Mouse (Mus musculus) 416B (cell line): Measurements from ENCODE around the gene Rxfp2.

ENCODE experiments used
- DNase-seq: peaks from one replicate; pipeline ENCODE4 v3.0.0; 2011; ENCODE audit warnings: low read depth

The Rxfp2 gene

DNA sequence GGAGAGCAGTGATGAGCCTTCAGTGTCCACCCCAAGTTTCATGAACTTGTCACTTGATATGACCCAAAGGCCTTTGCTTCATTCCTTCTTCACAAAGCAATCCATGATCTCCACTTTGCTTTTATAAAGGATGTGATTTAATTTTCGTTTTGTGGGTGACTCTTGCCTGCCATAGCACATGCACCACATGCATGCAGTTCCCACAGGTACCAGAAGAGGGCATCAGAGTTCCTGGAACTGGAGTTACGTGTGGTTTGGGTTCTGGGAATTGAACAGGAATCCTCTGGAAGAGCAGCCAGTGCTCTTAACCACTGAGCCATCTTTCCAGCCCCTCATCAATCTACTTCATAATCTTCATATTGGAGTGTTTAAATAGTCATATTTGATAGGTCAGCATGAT is 26.1 kb downstream of the Rxfp2 start:
- no peak for DNase-seq

DNA sequence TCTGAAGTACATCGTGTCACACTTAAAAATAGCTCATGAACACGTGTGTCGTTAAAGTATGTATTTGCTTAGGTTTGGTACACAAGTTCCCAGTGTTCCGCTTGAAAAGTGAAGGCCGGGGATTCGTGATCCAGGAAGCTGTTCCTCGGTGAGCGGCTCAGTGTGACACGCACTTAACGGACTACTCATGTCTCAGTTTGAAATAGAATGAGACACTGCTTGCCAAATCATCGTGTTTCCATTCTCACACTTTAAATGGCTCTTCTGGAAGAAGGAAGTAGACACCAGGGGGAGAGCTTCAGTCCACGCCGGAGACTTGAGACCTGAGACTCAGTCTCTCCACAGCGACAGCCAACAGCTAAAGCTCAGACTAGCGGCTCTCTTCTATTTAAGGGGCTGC is 28.0 kb downstream of the Rxfp2 start:
- DNase-seq, result no peak

DNA sequence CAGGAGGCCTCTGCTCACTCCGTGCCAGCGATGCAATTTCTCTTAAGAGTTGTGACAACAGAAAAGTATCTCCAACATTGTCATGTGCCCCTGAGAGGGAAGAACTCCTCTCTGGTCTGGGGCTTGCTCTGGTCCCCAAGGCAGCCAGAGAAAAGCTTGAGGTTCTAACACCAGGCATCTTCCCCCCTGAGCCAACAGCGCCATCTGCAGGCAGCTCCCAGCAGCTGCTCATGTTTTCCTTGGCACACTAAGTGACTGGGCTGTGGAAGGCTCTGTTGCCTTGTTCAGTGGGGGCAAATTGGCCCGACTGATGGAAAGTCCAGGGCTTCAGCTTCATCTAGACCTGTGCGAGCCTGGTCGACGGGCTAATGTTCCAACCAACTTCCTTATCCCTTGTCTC is 31.5 kb downstream of the Rxfp2 start:
- DNase-seq, result peak; percentile 39

DNA sequence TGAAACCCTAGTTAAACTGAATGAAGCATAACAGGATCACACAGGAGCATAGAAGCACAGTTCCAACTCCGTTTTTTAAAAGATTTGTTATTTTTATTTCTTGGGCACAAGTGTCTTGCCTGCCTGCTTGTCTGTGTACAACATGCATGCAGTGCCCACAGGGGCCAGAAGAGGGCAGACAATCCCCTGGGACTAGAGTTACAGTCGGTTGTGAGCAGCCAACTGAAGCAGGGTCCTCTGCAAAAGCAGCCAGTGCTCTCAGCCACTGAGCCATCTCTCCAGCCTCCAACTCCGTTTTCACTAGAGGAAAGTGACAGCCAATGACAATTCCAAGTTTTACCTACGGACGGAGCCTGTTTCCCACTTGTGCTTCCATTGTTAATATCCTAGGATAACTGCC is 33.4 kb downstream of the Rxfp2 start:
- DNase-seq, result peak; percentile 42

DNA sequence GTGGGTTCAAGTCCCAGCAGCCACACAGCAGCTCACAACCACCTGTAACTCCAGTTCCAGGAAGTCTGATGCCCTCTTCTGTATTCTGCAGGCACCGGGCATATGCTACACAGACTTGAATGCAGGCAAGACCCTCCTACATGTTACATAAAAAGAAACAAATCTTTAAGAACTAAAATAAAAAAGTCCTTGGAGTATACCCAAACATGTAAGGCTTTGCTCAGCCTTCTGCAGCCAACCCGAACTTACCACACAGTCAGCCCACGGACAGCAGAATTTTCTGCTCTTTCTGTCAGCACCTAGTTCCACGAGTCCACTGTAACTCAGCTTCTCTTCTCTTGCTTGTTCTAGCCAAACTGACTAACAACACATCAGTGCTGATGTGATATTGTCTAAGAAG is 34.8 kb downstream of the Rxfp2 start:
- no peak for DNase-seq

DNA sequence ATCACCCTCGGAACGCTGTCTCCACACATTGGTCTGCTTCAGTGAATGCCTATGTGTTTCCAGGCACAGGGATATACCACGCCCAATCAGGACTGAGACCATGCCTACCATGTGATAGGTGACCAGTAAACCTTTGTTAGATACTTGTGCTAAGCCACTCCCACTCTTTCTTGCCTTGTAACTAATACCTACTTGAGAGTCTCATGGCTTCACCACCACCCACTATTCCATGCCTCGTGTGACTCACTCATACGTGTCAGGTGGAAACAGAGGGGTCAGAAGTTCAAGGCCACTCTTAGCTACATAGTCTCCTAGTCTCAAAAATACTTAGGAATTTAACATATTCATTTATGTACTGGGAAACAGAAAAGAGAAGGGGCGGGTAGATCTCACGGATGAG is 35.5 kb downstream of the Rxfp2 start:
- peak; percentile 45 for DNase-seq

DNA sequence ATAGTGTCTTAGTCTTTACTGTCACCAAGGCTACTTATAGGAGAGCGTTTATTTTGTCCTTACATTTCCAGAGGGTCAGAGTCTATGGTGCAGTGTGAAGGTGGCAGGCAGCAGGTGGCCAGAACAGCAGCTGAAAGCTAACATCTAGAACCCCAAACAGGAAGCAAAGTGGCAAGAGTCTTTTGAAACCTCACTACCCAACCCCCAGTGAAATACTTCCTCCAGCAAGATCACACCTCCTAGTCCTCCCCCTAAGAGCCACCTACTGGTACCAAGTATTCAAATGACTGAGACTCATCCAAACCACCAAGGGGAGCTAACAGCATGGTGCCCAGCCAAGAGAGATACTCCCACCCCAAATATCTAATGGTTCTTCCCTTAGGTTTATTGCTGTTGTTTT is 36.8 kb downstream of the Rxfp2 start:
- peak; percentile 55 for DNase-seq

DNA sequence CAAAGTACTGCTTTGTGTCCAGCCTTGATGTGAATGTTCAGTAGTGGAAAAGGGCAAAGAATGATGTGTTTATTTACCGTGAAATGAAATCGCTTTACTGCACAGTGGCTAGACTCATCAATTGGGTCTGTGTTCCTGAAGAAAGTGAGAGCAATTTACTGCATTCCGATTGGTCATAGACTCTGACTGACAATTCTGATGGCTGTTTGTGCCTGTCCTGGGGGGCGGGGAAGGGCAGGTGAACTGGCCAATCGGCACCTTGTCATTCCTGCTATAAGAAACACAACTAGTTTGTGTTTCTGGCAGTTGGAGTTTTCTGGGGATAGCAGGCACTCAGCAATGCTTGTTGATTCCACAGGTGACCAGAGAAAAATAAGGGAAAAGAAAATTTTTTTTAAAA is 37.6 kb downstream of the Rxfp2 start:
- DNase-seq, result no peak

DNA sequence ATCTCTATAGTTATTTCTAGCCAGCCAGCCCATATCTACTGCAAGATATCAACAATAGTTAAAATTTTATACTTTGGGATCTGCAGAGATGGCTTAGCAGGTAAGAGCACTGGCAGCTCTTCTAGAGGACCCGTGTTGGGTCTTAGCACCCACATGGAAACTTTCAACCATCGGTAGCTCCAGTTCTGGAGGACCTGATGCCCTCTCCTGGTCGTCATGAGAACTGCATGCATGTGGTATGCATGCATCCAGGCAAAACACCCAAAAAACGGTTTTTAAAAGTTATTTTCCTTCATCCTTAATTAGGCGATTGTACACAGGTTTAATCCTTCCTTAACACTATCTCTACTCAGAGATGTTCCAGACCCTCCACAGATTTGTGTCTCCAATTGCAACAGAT is 40.4 kb downstream of the Rxfp2 start:
- DNase-seq, result no peak

DNA sequence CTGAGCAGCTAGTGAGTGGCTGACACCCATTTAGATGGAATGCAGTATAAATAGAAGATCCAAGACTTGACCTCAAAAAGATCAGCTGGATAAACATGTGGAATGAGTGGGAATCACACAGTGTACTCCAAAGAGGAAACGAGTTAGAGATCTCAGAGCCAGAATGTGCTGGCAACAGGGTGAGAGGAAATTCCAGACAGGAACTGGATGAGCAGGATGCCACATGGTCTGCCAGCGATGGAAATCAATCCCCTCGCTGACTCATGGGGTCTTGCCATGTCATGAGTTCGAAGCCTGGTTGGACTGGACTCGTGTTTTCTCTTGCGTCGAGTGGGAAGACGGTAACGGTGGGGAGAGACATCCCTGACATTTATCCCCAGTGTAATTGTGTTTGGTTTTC is 41.0 kb downstream of the Rxfp2 start:
- DNase-seq, result no peak

DNA sequence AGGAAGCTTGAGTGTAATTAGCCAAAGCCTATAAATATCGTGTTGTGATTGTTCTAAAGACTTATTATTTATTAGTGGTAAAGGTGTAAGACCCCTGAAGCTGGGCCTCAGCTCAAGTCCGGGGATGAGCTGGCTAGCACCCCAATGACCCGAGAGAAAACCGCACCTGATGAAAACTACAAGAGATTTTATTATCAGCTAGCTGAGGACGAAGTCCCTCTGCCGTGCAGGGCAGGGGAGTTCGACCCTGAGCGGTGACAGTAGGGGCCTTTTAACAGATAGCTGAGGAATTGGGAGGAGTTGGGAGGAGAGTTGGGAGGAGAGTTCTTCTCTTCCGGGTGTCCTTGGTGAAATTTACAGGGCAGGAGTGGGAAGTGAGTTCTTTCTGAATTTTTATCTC is 42.6 kb downstream of the Rxfp2 start:
- DNase-seq, result no peak

DNA sequence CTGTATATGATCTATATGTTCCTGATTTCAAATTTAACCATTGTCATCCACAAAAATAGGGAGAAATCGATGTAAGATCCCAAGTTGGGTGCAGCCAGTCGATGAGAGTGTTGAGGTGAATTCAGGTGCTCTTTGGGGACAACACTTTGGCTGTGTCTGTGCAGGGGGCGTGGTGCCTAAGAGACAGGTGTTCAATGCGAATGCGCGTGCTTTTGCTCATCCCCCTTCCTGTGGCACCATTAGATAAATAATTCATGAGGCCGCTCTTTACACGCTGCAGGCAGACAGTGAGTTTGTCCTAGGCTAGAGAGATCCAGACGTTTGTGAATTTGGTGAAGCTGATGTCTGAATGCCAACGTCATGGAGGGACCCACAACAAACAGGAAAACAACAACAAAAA is 45.8 kb downstream of the Rxfp2 start:
- no peak for DNase-seq

DNA sequence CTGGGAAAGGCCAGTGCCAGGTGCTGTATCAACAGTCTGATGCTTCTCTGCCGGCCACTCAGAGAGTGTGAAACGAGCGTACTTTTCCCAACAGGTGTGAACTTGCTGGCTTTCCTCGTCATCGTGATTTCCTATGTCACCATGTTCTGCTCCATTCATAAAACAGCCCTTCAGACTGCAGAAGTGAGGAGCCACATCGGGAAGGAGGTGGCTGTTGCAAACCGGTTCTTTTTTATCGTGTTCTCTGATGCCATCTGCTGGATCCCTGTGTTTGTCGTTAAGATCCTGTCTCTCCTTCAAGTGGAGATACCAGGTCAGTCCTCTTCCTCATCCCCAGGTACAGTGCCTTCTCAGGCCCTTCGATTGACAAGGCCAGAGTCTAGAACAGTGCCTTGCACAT is 51.6 kb downstream of the Rxfp2 start:
- peak; percentile 19 for DNase-seq

DNA sequence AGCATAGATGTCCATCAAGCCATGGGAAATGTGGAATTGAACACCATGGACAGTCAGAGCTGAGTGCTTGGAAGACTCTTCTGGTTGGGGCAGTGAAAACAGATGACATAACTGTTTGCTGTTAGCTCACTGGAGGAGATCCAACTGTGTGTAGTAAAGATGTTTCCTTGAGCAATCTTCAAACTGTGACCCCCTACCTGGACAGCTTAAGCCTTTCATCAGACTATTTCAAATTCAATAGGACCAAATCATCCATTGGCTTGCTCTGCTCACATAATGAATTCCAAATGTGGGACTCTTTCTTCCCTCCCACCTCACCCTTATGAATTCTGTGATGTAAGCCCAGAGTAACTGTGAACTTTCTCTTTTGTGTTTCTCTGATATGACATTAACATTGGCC is 53.3 kb downstream of the Rxfp2 start:
- no peak for DNase-seq

DNA sequence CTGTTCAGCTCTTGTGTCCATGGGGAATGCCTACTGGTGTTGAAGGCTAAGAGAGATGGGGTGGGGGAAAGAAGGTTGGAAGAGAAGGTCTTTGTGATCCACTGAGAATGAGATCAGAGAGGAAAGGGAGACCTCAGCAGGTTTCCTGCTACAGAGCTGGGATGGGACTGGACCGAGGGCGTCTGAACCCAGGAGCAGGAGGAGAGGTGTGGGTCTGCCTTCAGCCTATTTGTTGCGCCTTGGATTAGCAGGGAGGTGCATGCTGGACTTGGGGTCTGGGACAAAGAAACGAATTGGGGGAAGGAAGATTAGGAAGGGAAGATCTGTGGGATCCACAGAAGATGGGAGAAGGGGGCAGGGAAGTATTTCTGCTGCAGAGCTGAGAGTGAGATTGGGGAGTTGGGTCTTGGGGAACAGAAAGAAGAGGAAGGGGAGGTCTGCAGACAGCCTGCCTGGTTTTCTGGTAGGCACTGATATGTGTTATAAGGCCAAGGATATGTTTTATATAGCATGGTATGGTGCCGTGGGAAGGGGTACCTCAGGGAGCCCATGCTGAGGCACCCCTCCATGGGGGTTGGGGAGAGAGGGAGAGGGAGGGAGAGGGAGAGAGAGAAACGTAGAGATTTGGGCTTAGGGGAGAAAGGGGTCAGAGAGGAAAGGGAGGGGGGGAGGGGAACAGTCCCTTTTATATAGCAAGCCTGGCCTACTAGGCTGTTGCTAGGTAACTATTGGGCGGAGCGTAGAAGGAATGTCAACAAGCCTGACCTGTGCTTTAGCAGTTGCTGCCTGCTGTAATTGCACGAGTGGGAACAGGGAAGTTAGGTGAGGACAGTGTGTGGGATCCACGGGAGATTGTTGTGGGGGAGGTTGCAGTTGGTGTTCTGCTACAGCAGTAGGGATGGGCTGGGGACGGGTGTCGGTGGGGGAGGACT is 61.7 kb downstream of the Rxfp2 start:
- DNase-seq, result no peak

DNA sequence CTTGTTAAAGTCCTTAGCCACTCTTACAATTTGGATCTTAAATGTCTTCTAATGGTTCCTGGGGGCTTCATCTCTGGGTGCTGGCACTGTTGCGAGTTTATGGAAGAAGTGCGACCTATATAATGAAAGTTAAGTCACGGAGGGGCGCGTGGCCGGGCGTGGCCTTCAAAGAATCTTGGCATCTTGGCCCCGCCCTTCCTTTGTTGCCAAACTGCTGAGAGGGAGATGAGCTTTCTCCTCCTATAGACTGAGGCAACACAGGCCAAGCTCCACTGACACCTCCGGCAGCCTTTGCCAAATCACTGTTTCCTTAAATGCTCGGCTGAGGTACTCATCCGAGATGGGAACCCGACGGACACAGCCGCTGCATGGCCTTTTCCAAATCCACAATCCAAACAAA is 64.2 kb downstream of the Rxfp2 start:
- DNase-seq, result no peak

DNA sequence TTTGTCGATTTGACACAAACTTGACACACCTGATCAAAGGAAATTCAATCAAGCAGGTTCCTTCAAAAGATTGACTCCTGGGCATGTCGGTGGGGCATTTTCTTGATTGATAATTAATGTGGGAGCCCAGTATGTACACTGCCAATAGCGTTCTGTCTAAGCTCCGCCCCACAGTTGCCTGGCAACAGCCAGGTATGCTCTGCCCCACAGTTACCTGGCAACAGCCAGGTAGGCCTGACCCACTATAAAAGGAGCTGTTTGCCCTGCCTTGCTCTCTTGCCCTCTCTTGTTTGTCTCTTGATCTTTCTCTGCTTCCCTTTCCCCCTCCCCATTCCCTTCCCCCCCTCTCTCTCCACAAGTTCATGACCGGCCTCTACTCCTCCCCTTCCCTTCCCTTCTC is 64.7 kb downstream of the Rxfp2 start:
- DNase-seq, result no peak

DNA sequence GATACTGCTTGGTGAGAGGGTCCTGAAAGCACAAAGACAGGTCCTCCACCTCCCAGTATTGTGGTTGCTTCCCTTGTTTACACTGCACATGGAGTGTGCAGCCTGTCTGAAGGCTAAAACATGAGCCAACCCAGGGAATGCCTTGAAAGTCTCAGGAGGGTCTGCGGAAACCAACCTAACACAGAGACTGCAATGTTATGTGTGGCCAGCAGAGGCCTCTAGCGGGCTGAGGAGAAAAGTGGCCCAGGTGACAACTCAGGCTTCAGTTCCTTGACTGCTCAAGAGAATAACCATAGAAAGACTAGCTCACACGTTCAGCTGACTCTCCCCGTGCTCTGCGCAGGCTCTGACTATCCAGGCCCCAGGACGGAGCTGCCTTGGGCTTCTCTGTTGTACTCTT is 79.1 kb downstream of the Rxfp2 start:
- DNase-seq, result peak; percentile 58

DNA sequence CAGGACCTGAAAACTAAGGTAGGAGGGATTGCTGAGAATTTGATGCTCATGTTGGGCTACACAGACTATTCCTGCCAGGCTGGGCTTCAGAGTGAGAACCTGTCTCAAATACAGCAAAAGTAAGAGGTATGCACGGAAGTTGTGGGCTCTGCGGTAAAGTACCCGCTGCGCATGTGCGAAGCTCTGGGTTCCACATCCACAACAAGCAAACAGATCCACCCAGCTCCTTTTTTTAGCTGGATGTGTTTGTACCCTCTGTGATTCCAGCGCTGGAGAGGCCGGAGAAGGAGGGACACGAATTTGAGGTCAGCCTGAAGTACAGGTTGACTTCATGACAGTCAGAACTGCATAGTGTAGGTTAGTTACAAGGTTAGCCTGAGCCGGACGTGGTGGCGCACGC is 80.3 kb downstream of the Rxfp2 start:
- DNase-seq, result no peak

DNA sequence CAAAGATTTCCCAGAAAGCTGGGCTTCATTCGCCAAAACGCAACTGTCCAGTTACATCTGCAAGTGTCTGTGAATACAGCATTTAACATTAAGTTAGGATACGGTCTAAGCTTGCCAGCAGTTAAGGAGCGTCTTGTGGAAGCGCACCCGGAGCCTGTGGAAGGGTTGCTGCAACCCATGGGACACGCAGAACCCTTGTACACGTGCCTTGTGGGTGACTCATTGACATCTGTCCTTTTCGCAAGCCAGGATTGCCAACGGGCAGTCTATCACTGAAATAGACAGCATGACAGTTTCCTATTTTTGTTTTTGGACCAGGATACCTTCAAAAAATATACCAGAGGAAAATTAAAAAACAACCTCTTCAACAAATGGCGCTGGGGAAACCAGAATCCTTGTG is 83.3 kb downstream of the Rxfp2 start:
- DNase-seq, result no peak

DNA sequence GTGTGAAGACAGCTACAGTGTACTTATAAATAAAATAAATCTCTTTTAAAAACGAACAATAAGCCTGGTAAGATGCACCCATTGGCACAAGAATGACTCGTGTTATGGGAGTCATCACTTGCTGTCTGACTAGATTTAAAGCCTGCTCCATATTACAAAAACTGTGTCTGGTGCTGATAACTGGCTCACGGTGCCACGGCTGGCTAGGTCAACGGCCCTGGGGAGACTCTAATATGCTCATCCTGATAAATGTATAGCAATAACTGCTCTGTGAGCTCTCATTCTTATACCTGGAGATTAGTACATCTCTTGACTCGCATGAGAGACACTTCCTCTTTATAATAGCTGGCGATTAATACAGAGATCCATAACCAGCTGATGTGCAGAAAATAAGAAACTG is 87.9 kb downstream of the Rxfp2 start:
- no peak for DNase-seq

DNA sequence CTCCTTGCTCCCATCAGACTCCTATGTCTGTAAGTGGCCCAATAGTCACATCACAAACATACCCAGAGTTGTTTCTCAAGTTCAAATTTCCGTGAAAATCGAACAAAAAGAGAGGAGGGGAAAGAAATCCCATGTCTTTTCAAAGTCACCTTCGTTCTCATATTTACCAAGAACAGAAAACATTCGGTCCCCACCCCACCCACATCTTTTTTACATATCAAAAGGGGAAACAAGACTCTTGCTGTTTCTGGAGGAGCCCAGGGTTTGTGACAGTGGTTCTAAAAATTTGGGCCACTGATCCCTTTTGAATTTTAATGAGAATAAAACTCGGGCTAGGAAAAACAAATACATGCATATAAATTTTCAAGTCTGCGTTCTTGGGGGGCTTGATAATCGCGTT is 92.8 kb downstream of the Rxfp2 start:
- DNase-seq, result no peak

DNA sequence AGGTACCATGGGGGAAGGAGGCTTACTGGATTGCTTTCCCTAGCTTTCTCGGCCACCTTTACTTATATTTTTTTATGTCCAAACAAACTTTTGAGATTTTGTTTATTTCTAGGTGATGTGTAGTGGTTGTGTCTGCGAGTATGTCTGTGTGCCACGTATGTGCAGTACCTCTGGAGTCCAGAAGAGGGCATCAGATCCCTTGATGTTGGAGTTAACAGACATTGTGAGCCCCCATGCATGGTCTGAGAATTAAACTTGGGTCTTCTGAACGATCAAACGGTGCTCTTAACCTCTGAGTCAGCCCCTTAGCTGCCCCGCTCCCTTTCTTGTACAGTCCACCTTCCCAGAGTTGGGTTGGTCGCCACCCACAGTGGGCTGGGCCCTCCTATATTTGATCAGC is 95.5 kb downstream of the Rxfp2 start:
- DNase-seq, result peak; percentile 69

DNA sequence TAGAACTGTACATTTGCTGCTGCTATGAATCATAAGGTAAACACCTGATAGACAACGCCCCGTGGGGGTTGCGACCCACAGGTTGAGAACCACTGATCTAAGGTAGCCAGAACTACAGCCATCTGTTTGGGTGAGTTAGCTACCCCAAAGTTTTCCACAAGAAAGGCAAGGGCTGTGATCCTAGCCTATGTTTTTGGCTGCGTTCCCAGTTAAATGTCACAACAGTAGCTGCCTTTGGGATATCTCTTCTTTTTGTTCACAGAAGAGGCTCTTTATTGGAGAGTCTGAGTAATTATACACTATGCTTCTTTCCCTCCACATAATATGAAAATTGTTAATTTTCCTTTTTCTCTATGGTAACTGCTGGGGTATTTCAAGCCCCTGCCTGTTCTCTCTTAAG is 96.3 kb downstream of the Rxfp2 start:
- no peak for DNase-seq
